Mouse (Mus musculus) myocyte (in vitro differentiated cells): ENCODE measurements around the gene Scyl1. TPM values are rescaled to one million over a fixed set of nuclear protein-coding genes. Genes with fewer than 3 reads are reported as not detected.

ENCODE experiments used
- H3K27me3 ChIP-seq: one replicate; pipeline ENCODE4 v1.6.1; 2011; ENCODE audit not compliant: control insufficient read depth, insufficient read depth, insufficient read length
- H3K36me3 ChIP-seq: one replicate; pipeline ENCODE4 v1.6.1; 2011; ENCODE audit not compliant: control insufficient read depth, insufficient read depth
- H3K4me2 ChIP-seq: one replicate; pipeline ENCODE4 v1.6.1; 2011; ENCODE audit warnings: low read depth, control low read depth
- H3K4me3 ChIP-seq: one replicate; pipeline ENCODE4 v1.5.1; 2011; ENCODE audit warnings: mild to moderate bottlenecking, control low read depth, moderate library complexity
- H3K79me2 ChIP-seq: one replicate; pipeline ENCODE4 v1.6.1; 2011; ENCODE audit not compliant: control insufficient read depth, insufficient read depth
- H3ac ChIP-seq: one replicate; pipeline ENCODE4 v1.6.1; 2011; ENCODE audit not compliant: control insufficient read depth, insufficient read length
- CEBPB ChIP-seq: IDR thresholded peaks from 2 replicates; pipeline ENCODE4 v1.6.1; 2011; ENCODE audit warnings: mild to moderate bottlenecking, moderate library complexity; ENCODE audit not compliant: poor library complexity, insufficient read depth, severe bottlenecking
- MAX ChIP-seq: IDR thresholded peaks from one replicate; pipeline ENCODE4 v1.6.1; 2011; ENCODE audit warnings: low read depth, mild to moderate bottlenecking, control low read depth
- MYOD1 ChIP-seq, 3 experiments: IDR thresholded peaks; one replicate each; pipeline ENCODE4 v1.6.1; 2011; ENCODE audit warnings: control low read depth in 2 of 3, low read depth in 2 of 3, mild to moderate bottlenecking in 2 of 3, moderate library complexity in 1 of 3; ENCODE audit not compliant: insufficient read length in 2 of 3, control insufficient read depth in 1 of 3
- MYOG ChIP-seq, 3 experiments: IDR thresholded peaks; one replicate each; pipeline ENCODE4 v1.6.1; 2011; ENCODE audit warnings: control low read depth in 2 of 3, low read depth in 2 of 3, mild to moderate bottlenecking in 2 of 3; ENCODE audit not compliant: insufficient read length in 2 of 3, control insufficient read depth in 1 of 3, insufficient read depth in 1 of 3
- POLR2A ChIP-seq: IDR thresholded peaks from one replicate; pipeline ENCODE4 v1.6.1; 2011; ENCODE audit warnings: low read depth, mild to moderate bottlenecking, control low read depth, moderate library complexity; ENCODE audit not compliant: insufficient read length
- POLR2AphosphoS2 ChIP-seq: IDR thresholded peaks from one replicate; pipeline ENCODE4 v1.6.1; 2011; ENCODE audit warnings: low read depth, control low read depth; ENCODE audit not compliant: insufficient read length
- REST ChIP-seq: IDR thresholded peaks from one replicate; pipeline ENCODE4 v1.6.1; 2011; ENCODE audit warnings: mild to moderate bottlenecking, control low read depth, moderate library complexity; ENCODE audit not compliant: insufficient read depth, insufficient read length
- SRF ChIP-seq: IDR thresholded peaks from one replicate; pipeline ENCODE4 v1.6.1; 2011; ENCODE audit warnings: low read depth; ENCODE audit not compliant: control insufficient read depth, insufficient read length
- TCF3 ChIP-seq: IDR thresholded peaks from one replicate; pipeline ENCODE4 v1.6.1; 2011; ENCODE audit warnings: low read depth, control low read depth; ENCODE audit not compliant: insufficient read length
- USF1 ChIP-seq: IDR thresholded peaks from one replicate; pipeline ENCODE4 v1.6.1; 2011; ENCODE audit warnings: low read depth, mild to moderate bottlenecking, control low read depth, moderate library complexity
- polyA plus RNA-seq: library from polyadenylated mRNA; unstranded; fragments of >200 nt; fragmentation: generic; extraction: Trizol; gene quantifications from one replicate; pipeline ENCODE4 v1.2.1, GENCODE M21; 2012; ENCODE audit warnings: missing spikeins

The Scyl1 gene
- polyA plus RNA-seq, 1 experiment, result 73.5 TPM

GRCm38 (mm10) chr19:5800350-5800631 is 29.1 kb upstream of the Scyl1 start:
- Histone ChIP-seq H3ac (peak overlapping the region; percentile 23), H3K36me3 (peaks cover 48% of the 10 kb centered on the region), H3K4me2 (peak overlapping the region; percentile 30), H3K27me3 (no peaks in the 10 kb centered on the region), H3K4me3 (peak overlapping the region; percentile 100), H3K79me2 (peaks cover 79% of the 10 kb centered on the region)
- TF ChIP-seq TCF3 (no peak), MAX (no peak), USF1 (no peak)

- Histone ChIP-seq H3K4me3 (peak overlapping the region; percentile 100), H3K36me3 (peaks cover 52% of the 10 kb centered on the region), H3K27me3 (no peaks in the 10 kb centered on the region), H3K4me2 (peak overlapping the region; percentile 30), H3K79me2 (peaks cover 80% of the 10 kb centered on the region), H3ac (peak overlapping the region; percentile 23)
- no peak for TF ChIP-seq MYOG (IDR thresholded peaks at IDR 0.05; ENCODE audit: control insufficient read depth in 1 of 3, insufficient read depth in 1 of 3, insufficient read length in 2 of 3, low read depth in 2 of 3)
- TF ChIP-seq POLR2A, result peak; percentile 81
- no peak for TF ChIP-seq MAX
- TF ChIP-seq USF1, result no peak
- no peak for TF ChIP-seq TCF3
- TF ChIP-seq MYOD1 (IDR thresholded peaks at IDR 0.05; ENCODE audit: control insufficient read depth in 1 of 3, insufficient read length in 2 of 3, low read depth in 2 of 3), result no peak
- TF ChIP-seq POLR2AphosphoS2, result peak; percentile 95
Measured at GRCm38 (mm10) chr19:5799566-5800349, 28.5 kb upstream of the Scyl1 start.

DNA sequence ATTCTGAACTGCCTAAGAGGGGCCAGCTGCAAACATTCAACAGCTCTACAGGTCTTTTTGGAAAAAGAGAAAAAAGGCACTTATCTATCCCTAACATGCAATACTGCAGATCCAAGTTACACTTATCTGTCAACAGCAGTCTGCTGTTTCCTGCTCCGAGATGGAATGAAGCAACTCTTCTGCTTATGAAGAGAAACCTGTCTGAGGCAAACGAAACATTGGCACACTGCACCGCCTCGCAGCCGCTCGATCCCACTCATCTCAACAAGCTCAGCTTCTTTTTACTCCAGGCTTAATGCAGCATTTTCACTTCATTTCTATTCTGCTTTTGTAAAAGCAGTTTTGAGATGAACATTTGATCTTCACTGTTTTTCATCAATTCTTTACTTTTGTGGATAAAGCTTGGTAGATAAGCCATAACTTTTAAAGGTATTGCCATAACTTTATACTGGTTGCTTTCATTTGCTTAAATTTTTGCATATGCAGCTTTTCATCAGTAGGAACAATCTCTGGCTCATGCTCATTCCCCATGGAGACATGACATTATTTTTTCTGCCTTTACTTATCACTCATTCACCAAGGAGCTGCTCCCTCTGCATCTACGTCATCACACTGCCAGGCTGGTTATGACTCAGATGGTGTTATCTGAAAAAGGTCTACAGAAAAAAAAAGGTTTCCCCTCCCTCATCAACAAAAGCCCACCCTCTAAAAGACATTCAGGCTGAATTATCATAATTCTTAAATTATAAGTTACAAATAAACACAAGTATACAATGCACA is 27.7 kb upstream of the Scyl1 start:
- no peak for TF ChIP-seq USF1
- TF ChIP-seq POLR2AphosphoS2, result peak; percentile 96
- TF ChIP-seq POLR2A, result peak; percentile 70
- TF ChIP-seq MYOG (IDR thresholded peaks at IDR 0.05; ENCODE audit: control insufficient read depth in 1 of 3, insufficient read depth in 1 of 3, insufficient read length in 2 of 3, low read depth in 2 of 3), result no peak
- H3K4me2 ChIP-seq, result peak overlapping the region; percentile 96
- H3ac ChIP-seq, result no peak overlapping the region
- no peaks in the 10 kb centered on the region for H3K27me3 ChIP-seq
- peaks cover 52% of the 10 kb centered on the region for H3K36me3 ChIP-seq
- H3K4me3 ChIP-seq, result peak overlapping the region; percentile 100
- H3K79me2 ChIP-seq, result peaks cover 75% of the 10 kb centered on the region

- H3K79me2 ChIP-seq, result peaks cover 75% of the 10 kb centered on the region
- H3K27me3 ChIP-seq, result no peaks in the 10 kb centered on the region
- no peak overlapping the region for H3ac ChIP-seq
- H3K4me2 ChIP-seq, result peak overlapping the region; percentile 96
- TF ChIP-seq POLR2AphosphoS2 (peak; percentile 83), MAX (no peak), POLR2A (peak; percentile 27)
- peaks cover 52% of the 10 kb centered on the region for H3K36me3 ChIP-seq
- H3K4me3 ChIP-seq, result peak overlapping the region; percentile 100
Measured at GRCm38 (mm10) chr19:5797381-5798111, 26.3 kb upstream of the Scyl1 start.

DNA sequence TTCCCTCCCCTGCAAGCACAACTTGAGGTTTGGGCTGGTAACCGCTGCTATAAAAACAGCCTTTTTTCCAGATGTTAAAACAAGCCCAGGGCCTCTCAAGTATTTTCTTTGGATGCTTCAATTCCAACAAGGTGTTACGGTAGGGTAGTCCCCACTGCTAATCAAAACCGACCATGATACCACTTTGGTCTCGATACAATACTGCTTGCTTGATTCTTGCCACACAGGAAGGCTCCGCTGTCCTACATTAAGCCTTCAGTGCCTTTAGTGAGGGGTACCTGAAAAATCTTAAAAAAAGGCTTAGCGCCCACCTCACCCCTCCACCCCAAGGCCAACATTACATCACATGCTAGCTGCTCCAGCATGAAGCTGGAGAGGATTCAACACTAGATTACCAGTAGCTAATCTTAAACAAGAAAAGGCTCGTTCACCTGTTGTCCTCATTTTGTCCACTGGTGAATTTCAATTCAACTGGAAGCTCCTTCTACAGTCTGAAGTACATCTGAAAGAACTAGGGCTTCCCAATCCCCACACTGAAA is 25.4 kb upstream of the Scyl1 start:
- TF ChIP-seq CEBPB (no peak), SRF (no peak), MAX (no peak), POLR2A (peak; percentile 48), REST (no peak), POLR2AphosphoS2 (peak; percentile 63)
- H3K4me3 ChIP-seq, result peak overlapping the region; percentile 100
- peak overlapping the region; percentile 96 for H3K4me2 ChIP-seq
- H3K27me3 ChIP-seq, result no peaks in the 10 kb centered on the region
- peaks cover 52% of the 10 kb centered on the region for H3K36me3 ChIP-seq
- H3K79me2 ChIP-seq, result peaks cover 67% of the 10 kb centered on the region
- no peak overlapping the region for H3ac ChIP-seq
